Mouse (Mus musculus) lung, adult 2 months (tissue): Measurements from ENCODE around the gene Atf6b.

Experiments used
- CTCF ChIP-seq: fragments of 200-500 bp; IDR thresholded peaks from 2 replicates; pipeline ENCODE4 v1.5.1; 2011; ENCODE audit warnings: mild to moderate bottlenecking, low read length, control low read depth; ENCODE audit not compliant: insufficient read depth
- POLR2A ChIP-seq: fragments of 200-500 bp; IDR thresholded peaks from 2 replicates; pipeline ENCODE4 v1.6.1; 2011; ENCODE audit warnings: low read depth, mild to moderate bottlenecking, control low read depth, low read length, borderline replicate concordance; ENCODE audit errors: extremely low read depth

GRCm38 (mm10) chr17:34662468-34662867 is 15.5 kb downstream of the Atf6b start:
- TF ChIP-seq CTCF (no peak), POLR2A (no peak)
